Mouse (Mus musculus) urinary bladder, postnatal 4 days (tissue): Measurements from ENCODE around the gene Fam177a.
"Not testable (repeated sequence)": the region's sequence is repeated elsewhere in the genome, so short reads cannot be mapped to it uniquely, and the experiment has no call there.

Experiments
- DNase-seq, 2 experiments: peaks; one replicate each; pipeline ENCODE4 v3.0.0; 2021 to 2022; ENCODE audit warnings: low spot score in 2 of 2

Gene Fam177a

DNA sequence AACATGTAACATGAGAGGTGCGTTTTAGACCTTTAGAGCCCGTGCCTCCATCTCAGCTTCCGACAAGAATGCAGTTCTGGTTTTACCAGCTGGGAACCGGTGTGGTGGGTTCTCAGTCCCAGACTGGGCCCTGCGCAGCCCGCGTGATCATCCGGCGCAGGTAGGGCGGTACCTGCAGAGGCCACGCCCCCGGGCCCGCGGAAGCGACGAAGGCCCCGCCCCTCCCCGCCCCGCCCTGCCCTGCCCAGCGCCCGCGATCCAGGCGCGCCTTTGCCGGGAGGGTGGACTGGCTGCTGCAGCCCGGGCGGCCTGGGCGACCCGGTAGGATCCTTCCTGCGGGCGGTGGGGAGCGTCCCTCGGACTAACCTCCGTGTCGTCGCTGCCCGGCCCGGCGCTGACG, at the start of gene Fam177a:
TSS of gene Fam177a (plus strand) at position 228 of the 400 bp plus-strand sequence.
- not testable (repeated sequence) for DNase-seq

DNA sequence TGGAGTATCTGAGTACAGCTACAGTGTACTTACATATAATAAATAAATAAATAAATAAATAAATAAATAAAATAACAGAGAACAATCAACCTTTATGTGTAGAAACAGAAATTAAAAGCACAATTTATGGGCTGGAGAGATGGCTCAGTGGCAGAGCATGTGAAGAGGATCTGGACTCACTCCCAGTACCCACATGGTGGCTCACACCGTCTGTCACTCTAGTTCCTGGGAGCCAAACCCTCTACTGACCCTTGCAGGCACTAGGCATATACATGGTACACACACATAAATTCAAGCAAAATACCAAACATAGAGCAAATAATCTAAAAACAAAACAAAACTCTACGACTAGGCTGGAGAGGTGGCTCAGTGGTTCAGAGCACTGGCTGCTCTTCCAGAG, 49.0 kb upstream of the Fam177a start:
- no peak for DNase-seq

DNA sequence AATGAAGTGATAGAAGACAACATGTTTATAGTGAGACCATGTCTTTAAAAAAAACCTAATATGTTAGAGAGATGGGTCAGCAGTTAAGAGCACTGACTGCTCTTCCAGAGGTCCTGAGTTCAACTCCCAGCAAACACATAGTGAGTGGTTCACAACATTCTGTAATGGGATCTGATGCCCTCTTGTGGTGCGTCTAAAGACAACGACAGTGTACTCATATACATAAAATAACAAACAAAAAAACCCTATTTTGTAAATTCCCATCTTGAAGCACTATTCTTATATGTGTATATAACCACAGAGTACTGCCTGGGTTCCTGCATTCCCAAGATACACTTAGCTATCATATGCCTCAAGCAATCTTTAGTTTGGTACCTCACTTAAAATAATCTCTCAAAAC, 45.6 kb upstream of the Fam177a start:
- DNase-seq = not testable (repeated sequence)

DNA sequence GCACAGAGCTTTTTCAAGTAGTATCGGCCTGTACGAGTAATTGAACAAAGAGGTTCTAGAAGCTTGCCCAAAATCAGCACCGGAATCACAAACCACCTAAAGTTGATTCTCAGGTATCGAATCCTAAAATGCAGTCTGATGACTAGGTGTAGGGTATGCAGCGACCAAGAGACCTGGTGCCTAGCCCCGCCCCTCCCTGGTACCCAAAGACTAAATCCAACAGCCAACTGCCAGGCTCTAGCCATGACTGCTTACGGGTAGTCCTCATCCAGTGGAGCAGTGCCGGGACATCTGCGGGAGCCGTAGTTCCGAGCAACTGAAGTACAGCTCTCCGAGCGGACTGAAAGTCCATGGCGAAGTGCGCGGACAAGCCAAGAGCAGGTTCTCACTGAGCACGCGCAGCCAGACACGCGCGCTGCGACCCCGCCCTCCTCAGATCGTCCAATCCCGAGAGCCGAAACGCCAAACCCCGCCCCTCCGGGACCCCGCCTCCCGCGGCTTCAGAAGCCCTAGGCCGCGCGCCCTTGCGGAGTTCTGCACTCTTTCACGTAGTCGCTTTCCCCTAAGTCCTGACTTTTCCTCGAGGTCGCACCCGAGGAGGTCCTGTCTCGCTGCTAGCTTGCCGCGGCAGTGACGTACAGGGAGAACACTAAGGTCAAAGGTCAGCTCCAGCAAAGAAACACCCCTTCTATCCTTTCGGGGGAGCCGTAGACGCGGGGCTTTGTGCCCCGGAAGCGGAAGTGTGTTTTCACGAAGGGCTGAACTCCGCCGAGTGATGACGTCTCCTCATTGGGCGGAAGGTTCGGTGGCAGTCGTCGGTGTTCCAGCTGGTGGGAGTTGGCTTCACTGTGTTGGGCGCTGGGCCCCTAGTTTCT, 44.3 kb upstream of the Fam177a start, which contains the start of the genes 2700097O09Rik and Srp54a:
TSS of gene 2700097O09Rik (minus strand) at position 385 of the 875 bp plus-strand sequence.
TSS of gene Srp54a (plus strand) at position 537 of the 875 bp plus-strand sequence.
- DNase-seq = peak; percentile 91 to 93

DNA sequence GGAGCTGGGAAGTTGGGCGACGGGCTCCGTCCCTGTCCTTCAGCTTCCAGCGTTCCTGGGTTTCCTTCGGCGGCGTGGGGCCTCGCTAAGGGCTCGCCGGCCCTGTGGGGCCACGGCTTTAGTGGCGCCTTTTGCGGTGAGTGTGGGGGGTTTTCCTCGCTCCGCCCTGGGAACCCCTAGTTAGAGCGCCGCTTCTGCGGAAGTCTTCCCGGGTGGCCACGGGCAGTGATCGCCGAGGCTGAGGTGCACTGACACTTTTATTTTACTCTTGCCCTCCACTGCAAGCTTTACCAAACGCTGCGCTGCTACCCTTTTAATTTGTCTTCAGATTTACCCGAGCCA, 43.7 kb upstream of the Fam177a start:
- DNase-seq = not testable (repeated sequence)

DNA sequence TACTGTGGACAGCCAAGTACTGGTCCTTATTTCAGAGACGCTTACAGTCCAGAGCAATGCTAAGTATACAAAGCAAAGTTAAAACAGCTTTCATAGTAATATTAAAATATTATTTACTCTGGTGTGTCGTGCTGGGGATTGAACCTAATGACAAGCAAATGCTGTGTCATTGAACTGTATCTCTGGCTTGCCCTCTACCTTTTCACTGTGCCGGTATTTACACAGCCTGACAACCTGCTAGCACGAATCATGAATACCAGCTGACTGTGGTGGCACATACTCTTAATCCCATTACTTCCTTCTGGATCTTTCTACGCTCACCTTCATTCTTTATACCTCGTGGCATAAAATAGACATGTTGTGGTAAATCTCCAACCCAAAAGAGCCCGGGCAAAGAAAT, 32.1 kb upstream of the Fam177a start:
- DNase-seq = not testable (repeated sequence)

GRCm38 (mm10) chr12:55112616-55113015, 11.7 kb upstream of the Fam177a start:
- DNase-seq = not testable (repeated sequence)

DNA sequence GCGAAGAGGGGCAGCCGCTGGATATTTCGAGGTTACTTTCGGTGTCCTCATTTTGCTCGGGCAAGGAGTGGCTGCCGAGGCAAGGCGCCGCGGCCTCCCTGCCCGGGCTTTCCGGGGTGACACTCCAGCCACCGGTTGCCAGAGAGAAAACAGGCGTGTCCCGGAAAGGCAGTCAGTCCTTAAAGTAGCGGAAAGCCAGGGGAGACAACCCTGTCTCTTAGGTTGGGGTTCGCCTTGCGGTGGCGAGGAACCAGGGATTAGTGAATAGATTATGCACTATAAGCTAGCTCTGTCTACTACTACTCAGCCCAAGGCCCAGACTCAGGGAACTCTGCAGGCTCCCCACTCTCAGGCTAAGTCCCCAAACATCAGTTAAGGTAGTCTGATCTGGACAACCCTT, 462 bp downstream of the Fam177a start:
- not testable (repeated sequence) for DNase-seq

- not testable (repeated sequence) for DNase-seq
Measured at GRCm38 (mm10) chr12:55135540-55135939, 11.3 kb downstream of the Fam177a start.

DNA sequence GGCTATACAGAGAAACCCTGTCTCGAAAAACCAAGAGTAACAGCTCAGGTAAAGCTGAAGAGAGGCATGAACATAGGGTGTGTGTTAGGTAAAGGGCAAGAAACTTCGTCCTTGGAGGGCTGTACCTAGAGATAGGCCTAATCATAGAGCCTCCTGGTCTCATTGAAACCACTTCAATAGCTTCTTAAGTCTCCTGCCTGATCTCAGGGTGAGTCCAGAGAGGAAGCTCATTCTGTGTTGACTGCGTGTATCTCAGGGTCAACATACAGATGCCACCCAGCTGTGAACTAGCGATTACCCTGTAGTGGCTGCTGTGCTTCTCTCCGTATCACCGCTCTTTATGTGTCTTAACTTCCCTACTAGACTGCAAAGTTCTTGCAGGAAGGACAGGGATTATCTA, 13.6 kb downstream of the Fam177a start:
- DNase-seq = not testable (repeated sequence)

DNA sequence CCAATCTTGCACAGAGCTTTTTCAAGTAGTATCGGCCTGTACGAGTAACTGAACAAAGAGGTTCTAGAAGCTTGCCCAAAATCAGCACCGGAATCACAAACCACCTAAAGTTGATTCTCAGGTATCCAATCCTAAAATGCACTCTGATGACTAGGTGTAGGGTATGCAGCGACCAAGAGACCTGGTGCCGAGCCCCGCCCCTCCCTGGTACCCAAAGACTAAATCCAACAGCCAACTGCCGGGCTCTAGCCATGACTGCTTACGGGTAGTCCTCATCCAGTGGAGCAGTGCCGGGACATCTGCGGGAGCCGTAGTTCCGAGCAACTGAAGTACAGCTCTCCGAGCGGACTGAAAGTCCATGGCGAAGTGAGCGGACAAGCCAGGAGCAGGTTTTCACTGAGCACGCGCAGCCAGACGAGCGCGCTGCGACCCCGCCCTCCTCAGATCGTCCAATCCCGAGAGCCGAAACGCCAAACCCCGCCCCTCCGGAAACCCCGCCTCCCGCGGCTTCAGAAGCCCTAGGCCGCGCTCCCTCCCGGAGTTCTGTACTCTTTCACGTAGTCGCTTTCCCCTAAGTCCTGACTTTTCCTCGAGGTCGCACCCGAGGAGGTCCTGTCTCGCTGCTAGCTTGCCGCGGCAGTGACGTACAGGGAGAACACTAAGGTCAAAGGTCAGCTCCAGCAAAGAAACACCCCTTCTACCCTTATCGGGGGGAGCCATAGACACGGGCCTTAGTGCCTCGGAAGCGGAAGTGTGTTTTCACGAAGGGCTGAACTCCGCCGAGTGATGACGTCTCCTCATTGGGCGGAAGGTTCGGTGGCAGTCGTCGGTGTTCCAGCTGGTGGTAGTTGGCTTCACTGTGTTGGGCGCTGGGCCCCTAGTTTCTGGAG, 30.5 kb downstream of the Fam177a start, which contains the start of gene Srp54b:
TSS of gene Srp54b (plus strand) at position 546 of the 890 bp plus-strand sequence.
- not testable (repeated sequence) for DNase-seq

DNA sequence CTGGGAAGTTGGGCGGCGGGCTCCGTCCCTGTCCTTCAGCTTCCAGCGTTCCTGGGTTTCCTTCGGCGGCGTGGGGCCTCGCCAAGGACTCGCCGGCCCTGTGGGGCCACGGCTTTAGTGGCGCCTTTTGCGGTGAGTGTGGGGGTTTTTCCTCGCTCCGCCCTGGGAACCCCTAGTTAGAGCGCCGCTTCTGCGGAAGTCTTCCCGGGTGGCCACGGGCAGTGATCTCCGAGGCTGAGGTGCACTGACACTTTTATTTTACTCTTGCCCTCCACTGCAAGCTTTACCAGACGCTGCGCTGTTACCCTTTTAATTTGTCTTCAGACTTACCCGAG, 31.1 kb downstream of the Fam177a start:
- not testable (repeated sequence) for DNase-seq

DNA sequence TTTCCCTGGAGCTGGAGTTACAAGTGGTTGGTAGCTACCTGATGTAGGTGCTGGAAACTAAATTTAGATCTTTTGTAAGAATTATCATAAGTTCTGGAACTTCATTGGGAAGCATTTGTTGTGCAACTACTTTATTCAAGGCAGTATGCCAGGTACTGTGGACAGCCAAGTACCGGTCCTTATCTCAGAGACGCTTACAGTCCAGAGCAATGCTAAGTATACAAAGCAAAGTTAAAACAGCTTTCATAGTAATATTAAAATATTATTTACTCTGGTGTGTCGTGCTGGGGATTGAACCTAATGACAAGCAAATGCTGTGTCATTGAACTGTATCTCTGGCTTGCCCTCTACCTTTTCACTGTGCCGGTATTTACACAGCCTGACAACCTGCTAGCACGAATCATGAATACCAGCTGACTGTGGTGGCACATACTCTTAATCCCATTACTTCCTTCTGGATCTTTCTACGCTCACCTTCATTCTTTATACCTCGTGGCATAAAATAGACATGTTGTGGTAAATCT, 42.8 kb downstream of the Fam177a start:
- not testable (repeated sequence) for DNase-seq

- not testable (repeated sequence) for DNase-seq
Measured at GRCm38 (mm10) chr12:55187686-55188085, 63.4 kb downstream of the Fam177a start.

GRCm38 (mm10) chr12:55189127-55189526, 64.9 kb downstream of the Fam177a start:
- DNase-seq = not testable (repeated sequence)
